Comparison of ENCODE assay signal across 8 mouse cellular contexts in genomic region chr7:4479674-4480073, GRCm38 (mm10). TPM values are rescaled to one million over a fixed set of nuclear protein-coding genes. Genes with fewer than 3 reads are reported as not detected.
DNase-seq lines count a peak whose midpoint lies in the region; ATAC-seq lines count a peak whose summit lies in the region.

No protein-coding gene starts in this region.

- H3K9ac ChIP-seq in embryonic facial prominence, embryonic 12.5 days: no peak overlapping the region
- H3K9ac ChIP-seq in midbrain, embryonic 13.5 days (replicated peaks): no peak overlapping the region; the same call in 1 of the 2 replicates

- no peak for ATAC-seq in embryonic facial prominence, embryonic 12.5 days (ENCODE audit: insufficient number of reproducible peaks, insufficient read depth, low FRiP score, low TSS enrichment)
- no peak for ATAC-seq in midbrain, embryonic 13.5 days

- H3K4me3 ChIP-seq in embryonic facial prominence, embryonic 12.5 days: no peak overlapping the region
- H3K4me3 ChIP-seq in midbrain, embryonic 13.5 days (replicated peaks): no peak overlapping the region

- H3K4me1 ChIP-seq in embryonic facial prominence, embryonic 12.5 days: peaks cover 12% of the 10 kb centered on the region
- H3K4me1 ChIP-seq in midbrain, embryonic 13.5 days (replicated peaks): peaks cover 24% of the 10 kb centered on the region

- H3K27me3 ChIP-seq in embryonic facial prominence, embryonic 12.5 days: peaks cover 9% of the 10 kb centered on the region
- peaks cover 34% of the 10 kb centered on the region for H3K27me3 ChIP-seq in midbrain, embryonic 13.5 days

- no peak overlapping the region for H3K27ac ChIP-seq in embryonic facial prominence, embryonic 12.5 days
- no peak overlapping the region for H3K27ac ChIP-seq in midbrain, embryonic 13.5 days

- H3K4me2 ChIP-seq in embryonic facial prominence, embryonic 12.5 days (replicated peaks): peak overlapping the region; percentile 85; the same call in 1 of the 2 replicates
- peak overlapping the region; percentile 84; the same call in 1 of the 2 replicates for H3K4me2 ChIP-seq in midbrain, embryonic 13.5 days (replicated peaks)

- peaks cover 36% of the 10 kb centered on the region for H3K36me3 ChIP-seq in embryonic facial prominence, embryonic 12.5 days
- peaks cover 40% of the 10 kb centered on the region for H3K36me3 ChIP-seq in midbrain, embryonic 13.5 days

- peak; percentile 62 to 65 for DNase-seq in left cerebral cortex, postnatal 14 days (ENCODE audit: low spot score in 2 of 2)
- no peak for DNase-seq in left cerebral cortex, postnatal 36 days (ENCODE audit: low spot score in 2 of 2)
- DNase-seq in Muller cell, postnatal 12 days (ENCODE audit: inconsistent ontology term): peak; percentile 32
- peak; percentile 34 to 49 for DNase-seq in kidney, adult 8-10 months
- DNase-seq in ovary, postnatal 14 days (ENCODE audit: low spot score): no peak
- no peak for DNase-seq in layer of hippocampus, adult 18-20 months (ENCODE audit: low spot score in 2 of 2)

- WGBS in embryonic facial prominence, embryonic 12.5 days: 29% methylated on average over 6 of the region's 6 CpGs
- 26% methylated on average over 6 of the region's 6 CpGs for WGBS in midbrain, embryonic 13.5 days

- no peaks in the 10 kb centered on the region for H3K9me3 ChIP-seq in embryonic facial prominence, embryonic 12.5 days
- H3K9me3 ChIP-seq in midbrain, embryonic 13.5 days: no peaks in the 10 kb centered on the region

- intact Hi-C loops in left cerebral cortex, postnatal 14 days (cut with DNase I): loop anchor here (1.0 to 10.0 kb wide), 2 partner anchors 14 to 815 kb away; partner anchors contain the start of gene Leng1
- intact Hi-C loops in left cerebral cortex, postnatal 36 days (cut with DNase I): loop anchor here (10.0 kb wide), 2 partner anchors 805 to 1185 kb away; partner anchors contain the start of gene Tmc4

RNA-seq across cellular contexts. Expression of gene Eps8l1, which starts 19.2 kb away (rescaled TPM):
- total RNA-seq in left cerebral cortex, postnatal 14 days (2021): 1 to 10 TPM; 3.3 to 5.1 TPM
- total RNA-seq in left cerebral cortex, postnatal 36 days (2021): 1 to 10 TPM; 3.1 to 3.4 TPM
- polyA plus RNA-seq in embryonic facial prominence, embryonic 12.5 days (2016; fragmentation: Nextera tagmentation; extraction: Ambion mirVana): 7.2 and 7.3 TPM in 2 replicates
- 5.5 and 8.2 TPM in 2 replicates for polyA plus RNA-seq in midbrain, embryonic 13.5 days (2015; fragmentation: Nextera tagmentation; extraction: Ambion mirVana)
- 1 to 10 TPM; 7.0 to 9.8 TPM for total RNA-seq in layer of hippocampus, adult 18-20 months (2021)

RNA-seq across cellular contexts. Expression of gene Ppp1r12c, which starts 21.8 kb away (rescaled TPM):
- 100 to 1,000 TPM; 117 to 128 TPM for total RNA-seq in left cerebral cortex, postnatal 14 days (2021)
- 100 to 1,000 TPM; 142 to 168 TPM for total RNA-seq in left cerebral cortex, postnatal 36 days (2021)
- 65.6 and 68.1 TPM in 2 replicates for polyA plus RNA-seq in embryonic facial prominence, embryonic 12.5 days (2016; fragmentation: Nextera tagmentation; extraction: Ambion mirVana)
- polyA plus RNA-seq in midbrain, embryonic 13.5 days (2015; fragmentation: Nextera tagmentation; extraction: Ambion mirVana): 34.9 and 51.9 TPM in 2 replicates
- total RNA-seq in layer of hippocampus, adult 18-20 months (2021): 100 to 1,000 TPM; 148 to 153 TPM

RNA-seq across cellular contexts. Expression of gene Rdh13, which starts 34.2 kb away (rescaled TPM):
- total RNA-seq in left cerebral cortex, postnatal 14 days (2021): 10 to 100 TPM; 27.1 to 29.4 TPM
- 10 to 100 TPM; 23.9 to 26.3 TPM for total RNA-seq in left cerebral cortex, postnatal 36 days (2021)
- 25.9 and 29.1 TPM in 2 replicates for polyA plus RNA-seq in embryonic facial prominence, embryonic 12.5 days (2016; fragmentation: Nextera tagmentation; extraction: Ambion mirVana)
- polyA plus RNA-seq in midbrain, embryonic 13.5 days (2015; fragmentation: Nextera tagmentation; extraction: Ambion mirVana): 37.9 and 41.6 TPM in 2 replicates
- total RNA-seq in layer of hippocampus, adult 18-20 months (2021): 10 to 100 TPM; 30.1 to 31.2 TPM

RNA-seq across cellular contexts. Expression of gene Tnnt1, which starts 36.5 kb away (rescaled TPM):
- 1 to 10 TPM; 2.7 to 4.3 TPM for total RNA-seq in left cerebral cortex, postnatal 14 days (2021)
- 1 to 10 TPM; 5.9 to 9.4 TPM for total RNA-seq in left cerebral cortex, postnatal 36 days (2021)
- polyA plus RNA-seq in embryonic facial prominence, embryonic 12.5 days (2016; fragmentation: Nextera tagmentation; extraction: Ambion mirVana): 114 and 135 TPM in 2 replicates
- polyA plus RNA-seq in midbrain, embryonic 13.5 days (2015; fragmentation: Nextera tagmentation; extraction: Ambion mirVana): 5.4 and 6.3 TPM in 2 replicates
- total RNA-seq in layer of hippocampus, adult 18-20 months (2021): 1 to 10 TPM; 1.7 to 3.0 TPM

RNA-seq across cellular contexts. Expression of gene Tnni3, which starts 44.4 kb away (rescaled TPM):
- total RNA-seq in left cerebral cortex, postnatal 14 days (2021): under 1 TPM in 1 of 2 experiments, not detected in 1; 0.55 TPM
- total RNA-seq in left cerebral cortex, postnatal 36 days (2021): under 1 TPM in 1 of 2 experiments, not detected in 1; 0.52 TPM
- 4.4 and 4.6 TPM in 2 replicates for polyA plus RNA-seq in embryonic facial prominence, embryonic 12.5 days (2016; fragmentation: Nextera tagmentation; extraction: Ambion mirVana)
- polyA plus RNA-seq in midbrain, embryonic 13.5 days (2015; fragmentation: Nextera tagmentation; extraction: Ambion mirVana): 1.4 and 2.3 TPM in 2 replicates
- total RNA-seq in layer of hippocampus, adult 18-20 months (2021): 1 to 10 TPM in 1 of 2 experiments, under 1 TPM in 1; 0.54 to 1.3 TPM

Comparison
In these comparisons a context has a peak if more than half of its experiments do, and no peak if none do; other contexts are left out.
1. DNase-seq: peak in left cerebral cortex, postnatal 14 days (2 of 2), Muller cell, postnatal 12 days (single experiment) and kidney, adult 8-10 months (2 of 2); none in left cerebral cortex, postnatal 36 days (0 of 2), ovary, postnatal 14 days (single experiment) and layer of hippocampus, adult 18-20 months (0 of 2).